Mouse (Mus musculus) testis, adult 2 months (tissue): ENCODE results near the gene Slamf7.

Experiments used
- CTCF ChIP-seq: fragments of 200-500 bp; IDR thresholded peaks from 2 replicates; pipeline ENCODE4 v1.5.1; 2012; ENCODE audit warnings: low read depth, mild to moderate bottlenecking, inconsistent platforms, low read length, moderate library complexity; ENCODE audit not compliant: control insufficient read depth, insufficient read depth, insufficient replicate concordance
- POLR2A ChIP-seq: fragments of 200-500 bp; IDR thresholded peaks from 2 replicates; pipeline ENCODE4 v1.6.1; 2012; ENCODE audit warnings: low read depth, mild to moderate bottlenecking, inconsistent platforms, low read length, moderate library complexity; ENCODE audit not compliant: control insufficient read depth

GRCm38 (mm10) chr1:171620091-171620490 lies 32.7 kb downstream of the Slamf7 start:
- no peak for TF ChIP-seq CTCF
- no peak for TF ChIP-seq POLR2A
